Mouse (Mus musculus) skeletal muscle tissue, adult 2 months (tissue): ENCODE data around the gene Aip.
"Not testable (repeated sequence)": the region's sequence is repeated elsewhere in the genome, so short reads cannot be mapped to it uniquely, and the experiment has no call there.

Experiments used
- DNase-seq: peaks from one replicate; pipeline ENCODE4 v3.0.0-alpha.2; 2012; ENCODE audit warnings: low read depth, low spot score

The Aip gene

GRCm38 (mm10) chr19:4091383-4091782 lies 34.3 kb downstream of the Aip start:
- DNase-seq, result no peak

- DNase-seq, result no peak
Measured at GRCm38 (mm10) chr19:4090446-4090845, 35.2 kb downstream of the Aip start.

GRCm38 (mm10) chr19:4089128-4089527 lies 36.5 kb downstream of the Aip start:
- no peak for DNase-seq

GRCm38 (mm10) chr19:4088146-4088545 lies 37.5 kb downstream of the Aip start:
- no peak for DNase-seq

GRCm38 (mm10) chr19:4087090-4087489 lies 38.6 kb downstream of the Aip start:
- no peak for DNase-seq

GRCm38 (mm10) chr19:4086156-4086555 lies 39.5 kb downstream of the Aip start:
- no peak for DNase-seq

GRCm38 (mm10) chr19:4084984-4085383 lies 40.7 kb downstream of the Aip start:
- DNase-seq, result no peak

GRCm38 (mm10) chr19:4083826-4084225 lies 41.8 kb downstream of the Aip start:
- no peak for DNase-seq

- DNase-seq, result no peak
Measured at GRCm38 (mm10) chr19:4083316-4083715, 42.3 kb downstream of the Aip start.

GRCm38 (mm10) chr19:4082219-4082965 lies 43.3 kb downstream of the Aip start:
- no peak for DNase-seq

- no peak for DNase-seq
Measured at GRCm38 (mm10) chr19:4081394-4081793, 44.3 kb downstream of the Aip start, which contains the start of gene Cabp2. Cabp2 (plus strand) TSS chr19:4081578.

GRCm38 (mm10) chr19:4080511-4081009 lies 45.1 kb downstream of the Aip start:
- DNase-seq, result no peak

GRCm38 (mm10) chr19:4079594-4079993 lies 46.1 kb downstream of the Aip start:
- no peak for DNase-seq

GRCm38 (mm10) chr19:4075531-4075930 lies 50.1 kb downstream of the Aip start:
- no peak for DNase-seq

- DNase-seq, result no peak
Measured at GRCm38 (mm10) chr19:4072706-4073424, 52.8 kb downstream of the Aip start.

- DNase-seq, result no peak
Measured at GRCm38 (mm10) chr19:4071406-4071805, 54.3 kb downstream of the Aip start.

GRCm38 (mm10) chr19:4070756-4071155 lies 54.9 kb downstream of the Aip start:
- no peak for DNase-seq

- no peak for DNase-seq
Measured at GRCm38 (mm10) chr19:4070311-4070710, 55.3 kb downstream of the Aip start.

GRCm38 (mm10) chr19:4068717-4069410 lies 56.8 kb downstream of the Aip start:
- no peak for DNase-seq

GRCm38 (mm10) chr19:4068242-4068641 lies 57.4 kb downstream of the Aip start:
- not testable (repeated sequence) for DNase-seq

- no peak for DNase-seq
Measured at GRCm38 (mm10) chr19:4066877-4067276, 58.8 kb downstream of the Aip start.

- DNase-seq, result no peak
Measured at GRCm38 (mm10) chr19:4066280-4066679, 59.4 kb downstream of the Aip start.
